Mouse (Mus musculus): ENCODE measurements around the gene Tex33. TPM values are rescaled to one million over a fixed set of nuclear protein-coding genes. Genes with fewer than 3 reads are reported as not detected.
"Not testable (repeated sequence)": the region's sequence is repeated elsewhere in the genome, so short reads cannot be mapped to it uniquely, and the experiment has no call there.

The Tex33 gene
- polyA plus RNA-seq, 1 experiment, result not detected

DNA sequence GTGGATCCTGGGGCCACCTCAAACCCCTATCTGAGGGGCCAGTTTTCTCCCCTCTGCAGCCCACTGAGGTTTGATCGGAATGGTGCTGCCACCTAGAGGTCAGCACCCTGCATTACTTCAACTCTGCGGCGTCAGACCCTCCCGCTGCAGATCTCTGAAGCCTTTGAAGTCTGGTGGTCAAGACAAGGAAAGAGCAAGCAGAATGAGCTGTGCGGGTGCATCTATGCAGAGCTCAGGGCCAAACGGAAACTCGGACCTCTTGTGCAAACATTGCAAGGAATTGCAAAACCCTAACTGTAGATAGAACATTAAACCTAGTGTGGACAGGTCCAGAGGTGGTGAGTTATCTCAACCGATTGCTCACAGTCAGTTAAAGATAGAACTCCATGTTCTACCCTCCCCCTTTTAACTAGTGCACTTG, 26.8 kb downstream of the Tex33 start:
- peak; percentile 39 for DNase-seq (ENCODE audit: low read depth)
- TF ChIP-seq CTCF (IDR thresholded peaks at IDR 0.05; ENCODE audit: borderline replicate concordance, extremely low read depth, insufficient read depth, insufficient read length), result peak; percentile 90
- TF ChIP-seq POLR2A (IDR thresholded peaks at IDR 0.05; ENCODE audit: borderline replicate concordance, extremely low read depth, insufficient read depth, insufficient read length, poor library complexity, severe bottlenecking), result no peak

- TF ChIP-seq POLR2A (IDR thresholded peaks at IDR 0.05; ENCODE audit: borderline replicate concordance, extremely low read depth, insufficient read depth, insufficient read length, poor library complexity, severe bottlenecking) (no peak), CTCF (IDR thresholded peaks at IDR 0.05; ENCODE audit: borderline replicate concordance, extremely low read depth, insufficient read depth, insufficient read length) (no peak)
- no peak for DNase-seq (ENCODE audit: low read depth)
Observed at GRCm38 (mm10) chr15:78367811-78368210, 27.9 kb downstream of the Tex33 start.

DNA sequence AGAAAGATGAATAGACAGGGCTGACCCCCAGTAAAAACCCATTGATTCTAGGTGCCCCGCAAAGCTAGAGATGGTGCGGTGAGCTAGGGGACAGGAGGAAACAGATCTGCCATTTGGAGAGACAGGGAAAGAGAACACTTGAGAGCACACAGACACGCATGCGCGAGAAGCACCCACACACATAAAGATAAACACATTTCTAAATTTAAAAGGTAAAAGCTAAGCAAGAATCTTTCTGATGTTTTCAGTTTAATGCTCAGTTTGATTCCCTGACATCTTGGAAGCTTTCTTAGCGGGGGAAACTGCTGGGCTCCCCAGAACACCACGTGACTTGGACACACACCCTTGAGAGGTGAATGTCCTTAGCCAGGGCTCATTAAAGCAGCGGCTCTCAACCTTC, 28.8 kb downstream of the Tex33 start:
- no peak for TF ChIP-seq POLR2A (IDR thresholded peaks at IDR 0.05; ENCODE audit: borderline replicate concordance, extremely low read depth, insufficient read depth, insufficient read length, poor library complexity, severe bottlenecking)
- no peak for TF ChIP-seq CTCF (IDR thresholded peaks at IDR 0.05; ENCODE audit: borderline replicate concordance, extremely low read depth, insufficient read depth, insufficient read length)

DNA sequence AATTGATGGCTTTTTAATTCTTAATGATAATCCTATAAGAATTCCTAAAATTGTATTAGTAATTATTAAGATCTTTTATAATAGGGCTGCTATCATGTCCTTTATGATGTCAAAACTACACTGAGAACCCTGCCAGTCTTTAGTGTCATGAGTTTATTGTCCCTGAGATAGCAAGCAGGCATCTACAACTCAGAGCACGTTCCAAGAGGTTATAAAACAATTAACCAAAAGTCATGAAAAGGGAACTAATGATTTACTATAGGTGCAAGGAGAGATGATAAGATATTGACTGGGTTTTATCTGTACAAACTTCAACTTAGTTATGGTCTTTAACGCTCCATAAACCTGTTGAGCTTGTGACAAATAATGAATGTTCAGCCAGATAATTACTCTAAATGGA, 29.8 kb downstream of the Tex33 start:
- DNase-seq (ENCODE audit: low read depth), result no peak
- TF ChIP-seq POLR2A (IDR thresholded peaks at IDR 0.05; ENCODE audit: borderline replicate concordance, extremely low read depth, insufficient read depth, insufficient read length, poor library complexity, severe bottlenecking), result no peak
- TF ChIP-seq CTCF (IDR thresholded peaks at IDR 0.05; ENCODE audit: borderline replicate concordance, extremely low read depth, insufficient read depth, insufficient read length), result no peak

More for the DNA sequence above, 28.8 kb downstream of the Tex33 start:
- no peak for DNase-seq (ENCODE audit: low read depth)

DNA sequence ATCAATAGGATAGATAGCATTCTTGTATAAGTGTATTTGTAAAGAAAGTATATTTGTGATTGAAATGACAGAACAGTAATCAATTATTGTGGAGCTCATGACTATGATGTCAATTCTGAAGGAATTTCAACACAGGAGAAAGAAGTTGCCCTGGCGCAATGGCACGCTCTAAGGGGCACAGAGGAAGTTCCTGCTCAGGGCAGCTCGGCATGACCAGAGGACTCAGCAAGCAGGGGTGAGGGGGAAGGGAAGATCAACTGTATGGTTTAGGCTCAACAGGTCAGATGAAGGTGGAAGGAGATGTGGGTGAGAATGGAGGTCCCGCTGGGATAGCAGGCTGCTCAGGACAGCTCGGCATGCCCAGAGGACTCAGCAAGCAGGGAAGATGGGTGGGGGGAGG, 40.2 kb downstream of the Tex33 start:
- no peak for DNase-seq (ENCODE audit: low read depth)
- TF ChIP-seq POLR2A (IDR thresholded peaks at IDR 0.05; ENCODE audit: borderline replicate concordance, extremely low read depth, insufficient read depth, insufficient read length, poor library complexity, severe bottlenecking) (no peak), CTCF (IDR thresholded peaks at IDR 0.05; ENCODE audit: borderline replicate concordance, extremely low read depth, insufficient read depth, insufficient read length) (no peak)

DNA sequence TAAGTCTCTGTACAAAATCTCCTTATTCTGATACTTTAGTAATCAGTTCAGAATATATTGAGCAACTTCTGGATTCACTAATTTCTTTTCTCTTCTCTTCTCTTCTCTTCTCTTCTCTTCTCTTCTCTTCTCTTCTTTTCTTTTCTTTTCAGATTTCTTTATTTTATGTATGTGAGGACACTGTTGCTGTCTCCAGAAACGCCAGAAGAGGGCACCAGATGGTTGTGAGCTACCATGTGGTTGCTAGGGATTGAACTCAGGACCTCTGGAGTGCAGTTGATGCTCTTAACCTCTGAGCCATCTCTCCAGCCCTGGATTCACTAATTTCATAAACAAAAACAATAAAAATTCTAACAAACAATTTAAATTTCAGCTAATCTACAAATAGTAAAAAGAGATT, 40.8 kb downstream of the Tex33 start:
- peak; percentile 40 for DNase-seq (ENCODE audit: low read depth)
- TF ChIP-seq CTCF (IDR thresholded peaks at IDR 0.05; ENCODE audit: borderline replicate concordance, extremely low read depth, insufficient read depth, insufficient read length) (peak; percentile 50; the same call in 1 of the 2 replicates), POLR2A (IDR thresholded peaks at IDR 0.05; ENCODE audit: borderline replicate concordance, extremely low read depth, insufficient read depth, insufficient read length, poor library complexity, severe bottlenecking) (no peak)

- no peak for DNase-seq (ENCODE audit: low read depth)
- TF ChIP-seq POLR2A (IDR thresholded peaks at IDR 0.05; ENCODE audit: borderline replicate concordance, extremely low read depth, insufficient read depth, insufficient read length, poor library complexity, severe bottlenecking) (no peak), CTCF (IDR thresholded peaks at IDR 0.05; ENCODE audit: borderline replicate concordance, extremely low read depth, insufficient read depth, insufficient read length) (no peak)
Observed at GRCm38 (mm10) chr15:78351586-78352165, 44.0 kb downstream of the Tex33 start.

GRCm38 (mm10) chr15:78344567-78344966, 51.1 kb downstream of the Tex33 start:
- no peak for DNase-seq (ENCODE audit: low read depth)

DNA sequence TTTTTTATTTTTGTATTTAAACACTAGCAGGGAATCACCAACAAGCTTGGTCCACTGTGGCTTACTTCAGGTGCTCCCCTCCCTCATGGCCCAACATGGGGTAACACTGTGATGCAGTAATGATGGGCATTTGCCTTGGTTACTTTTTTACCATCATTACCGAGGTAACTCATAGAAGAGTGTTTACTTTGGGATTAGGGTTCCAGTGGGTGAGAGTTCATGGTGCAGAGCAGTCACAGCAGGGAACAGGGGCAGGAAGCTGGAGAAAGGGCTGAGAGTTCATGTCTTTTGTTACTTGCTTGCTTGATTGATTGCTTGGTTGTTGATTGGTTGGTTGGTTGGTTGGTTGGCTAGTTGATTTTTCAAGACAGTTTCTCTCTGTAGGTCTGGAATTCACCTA, 52.0 kb downstream of the Tex33 start:
- DNase-seq (ENCODE audit: low read depth), result no peak
- TF ChIP-seq POLR2A (IDR thresholded peaks at IDR 0.05; ENCODE audit: borderline replicate concordance, extremely low read depth, insufficient read depth, insufficient read length, poor library complexity, severe bottlenecking) (no peak), CTCF (IDR thresholded peaks at IDR 0.05; ENCODE audit: borderline replicate concordance, extremely low read depth, insufficient read depth, insufficient read length) (no peak)

More at GRCm38 (mm10) chr15:78344567-78344966, 51.1 kb downstream of the Tex33 start:
- TF ChIP-seq POLR2A (IDR thresholded peaks at IDR 0.05; ENCODE audit: borderline replicate concordance, extremely low read depth, insufficient read depth, insufficient read length, poor library complexity, severe bottlenecking), result no peak
- TF ChIP-seq CTCF (IDR thresholded peaks at IDR 0.05; ENCODE audit: borderline replicate concordance, extremely low read depth, insufficient read depth, insufficient read length), result no peak

DNA sequence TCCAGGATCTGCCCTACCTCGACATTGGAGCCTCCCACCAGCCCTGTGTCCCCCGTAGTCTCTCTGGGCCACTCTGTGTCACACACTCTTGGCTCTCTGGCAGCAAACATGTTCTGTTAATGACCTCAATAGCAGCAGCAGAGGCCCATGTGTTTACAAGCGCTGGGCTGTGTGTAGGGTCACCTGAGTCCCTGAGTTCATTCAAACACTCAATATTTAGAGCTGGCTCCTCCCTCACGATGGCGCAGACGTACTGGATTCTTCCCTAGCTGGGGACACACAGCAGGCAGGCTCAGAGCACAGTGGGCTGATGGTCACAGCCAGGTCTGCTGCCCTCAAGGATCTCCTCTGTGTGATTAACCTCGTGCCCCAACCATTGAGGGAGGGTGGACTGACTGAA, 54.8 kb downstream of the Tex33 start:
- DNase-seq (ENCODE audit: low read depth), result not testable (repeated sequence)

- peak; percentile 80 for TF ChIP-seq CTCF (IDR thresholded peaks at IDR 0.05; ENCODE audit: borderline replicate concordance, extremely low read depth, insufficient read depth, insufficient read length)
- peak; percentile 40 for DNase-seq (ENCODE audit: low read depth)
Observed at GRCm38 (mm10) chr15:78339627-78340423, 55.9 kb downstream of the Tex33 start.

DNA sequence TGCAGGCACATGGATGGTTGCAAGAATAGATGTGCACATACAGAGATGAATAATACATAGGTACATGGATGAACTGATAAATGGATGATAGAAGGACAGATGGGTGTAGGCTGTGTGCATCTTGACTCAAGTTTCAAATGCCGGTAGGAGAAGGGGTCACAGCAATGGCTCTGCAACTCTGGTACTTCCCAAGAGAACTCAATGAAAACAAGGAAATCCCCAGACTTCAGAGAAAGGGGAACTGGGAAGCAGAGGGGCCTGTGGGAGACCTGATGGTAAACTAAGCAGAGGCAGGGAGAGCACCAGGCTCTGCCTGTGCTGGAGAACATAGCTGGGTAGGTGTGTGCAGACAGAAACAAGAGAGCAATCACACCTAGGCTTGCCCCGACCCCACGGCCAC, 61.3 kb downstream of the Tex33 start:
- TF ChIP-seq CTCF (IDR thresholded peaks at IDR 0.05; ENCODE audit: borderline replicate concordance, extremely low read depth, insufficient read depth, insufficient read length), result no peak
- no peak for DNase-seq (ENCODE audit: low read depth)
